Mouse (Mus musculus) E14TG2a.4 (cell line): ENCODE data around the gene Slc16a6.

Source experiments
- CTCF ChIP-seq: conservative IDR thresholded peaks from 2 replicates; pipeline ENCODE4 v1.5.1; 2014; ENCODE audit warnings: low read length
- NANOG ChIP-seq: IDR thresholded peaks from 2 replicates; pipeline ENCODE4 v1.6.1; 2014; ENCODE audit warnings: borderline replicate concordance, low read length, mixed read lengths

DNA sequence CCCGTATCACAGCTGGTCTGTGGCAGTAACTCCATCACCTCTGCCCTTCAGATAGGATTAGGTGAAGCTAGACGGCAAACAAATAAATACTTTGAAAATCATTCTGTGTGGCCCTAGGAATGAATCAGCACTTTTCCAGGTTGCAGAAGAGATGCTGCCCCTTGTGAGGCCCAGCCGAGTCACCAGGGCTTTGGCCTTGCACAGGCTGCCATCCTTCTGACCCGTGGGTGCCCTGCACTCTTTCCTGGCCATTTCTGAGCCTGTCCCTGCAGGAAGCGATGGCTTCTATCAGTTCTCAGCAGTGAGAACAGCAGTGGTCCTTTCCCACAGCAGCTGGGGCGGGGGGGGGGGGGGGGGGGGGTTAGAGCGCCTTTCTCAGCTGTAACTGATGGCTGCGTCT lies 36.5 kb downstream of the Slc16a6 start:
- TF ChIP-seq CTCF, result no peak
- no peak for TF ChIP-seq NANOG
